Mouse (Mus musculus) cerebellum, adult 2 months (tissue): ENCODE measurements around the gene Serpinb2.

Experiments used
- CTCF ChIP-seq: fragments of 200-500 bp; IDR thresholded peaks from 2 replicates; pipeline ENCODE4 v1.5.1; 2011; ENCODE audit warnings: low read depth, mild to moderate bottlenecking, control low read depth, low read length, moderate library complexity, borderline replicate concordance; ENCODE audit not compliant: insufficient read depth
- POLR2A ChIP-seq: fragments of 200-500 bp; IDR thresholded peaks from 2 replicates; pipeline ENCODE4 v1.6.1; 2011; ENCODE audit warnings: low read length, control low read depth, borderline replicate concordance; ENCODE audit not compliant: insufficient read depth

- TF ChIP-seq CTCF (no peak), POLR2A (no peak)
These were observed 2.3 kb downstream of the Serpinb2 start for GRCm38 (mm10) chr1:107513530-107513929.
